7 mouse cellular contexts compared by ENCODE assay signal in genomic region chr9:37432026-37432666, GRCm38 (mm10). TPM values are rescaled to one million over a fixed set of nuclear protein-coding genes. Genes with fewer than 3 reads are reported as not detected.
DNase-seq lines count a peak whose midpoint lies in the region; ATAC-seq and TF ChIP-seq lines count a peak whose summit lies in the region.

No protein-coding gene starts in this region.

- DNase-seq in urinary bladder, postnatal 4 days (ENCODE audit: low spot score in 2 of 2) = peak; percentile 22 to 62
- DNase-seq in urinary bladder, adult 2 months (ENCODE audit: low spot score) = no peak
- no peak for DNase-seq in embryonic facial prominence, embryonic 14.5 days (ENCODE audit: low spot score)
- peak; percentile 62 for DNase-seq in hindbrain, postnatal 0 days (ENCODE audit: low spot score)
- DNase-seq in liver = peak; percentile 26
- no peak for DNase-seq in spleen, adult 12 weeks (ENCODE audit: low spot score)

- H3K9ac ChIP-seq in embryonic facial prominence, embryonic 14.5 days (ENCODE audit: low read depth, low read length) = no peak overlapping the region
- H3K9ac ChIP-seq in hindbrain, postnatal 0 days (replicated peaks; ENCODE audit: low read length) = no peak overlapping the region
- H3K9ac ChIP-seq in midbrain, embryonic 16.5 days (ENCODE audit: low read depth, low read length) = no peak overlapping the region

- ATAC-seq in embryonic facial prominence, embryonic 14.5 days (ENCODE audit: low read depth) = no peak
- 0 out of 2 replicates have a peak, but pooled peaks have one; percentile 33 for ATAC-seq in hindbrain, postnatal 0 days
- 0 out of 2 replicates have a peak, but pooled peaks have one; percentile 6 for ATAC-seq in midbrain, embryonic 16.5 days

- no peaks in the 10 kb centered on the region for H3K36me3 ChIP-seq in embryonic facial prominence, embryonic 14.5 days (ENCODE audit: control insufficient read depth, insufficient read depth, low read length)
- no peaks in the 10 kb centered on the region for H3K36me3 ChIP-seq in hindbrain, postnatal 0 days (ENCODE audit: insufficient read depth, low read length)
- H3K36me3 ChIP-seq in midbrain, embryonic 16.5 days (ENCODE audit: control insufficient read depth, insufficient read depth, low read length) = no peaks in the 10 kb centered on the region

- H3K9me3 ChIP-seq in embryonic facial prominence, embryonic 14.5 days (ENCODE audit: control insufficient read depth, low read length) = peaks cover 3% of the 10 kb centered on the region; the same call in 1 of the 2 replicates
- H3K9me3 ChIP-seq in hindbrain, postnatal 0 days (ENCODE audit: low read length) = no peaks in the 10 kb centered on the region
- H3K9me3 ChIP-seq in midbrain, embryonic 16.5 days (replicated peaks; ENCODE audit: control insufficient read depth, low read length, poor library complexity, severe bottlenecking) = no peaks in the 10 kb centered on the region

- WGBS in embryonic facial prominence, embryonic 14.5 days = under 1% methylated on average over 15 of the region's 17 CpGs
- under 1% methylated on average over 16 of the region's 17 CpGs for WGBS in hindbrain, postnatal 0 days
- WGBS in midbrain, embryonic 16.5 days = 2% methylated on average over 15 of the region's 17 CpGs

- TF ChIP-seq CTCF in hindbrain, postnatal 0 days (IDR thresholded peaks at IDR 0.05; ENCODE audit: low read depth) = peak; percentile 66

- peak overlapping the region; percentile 57 for H3K4me2 ChIP-seq in embryonic facial prominence, embryonic 14.5 days (ENCODE audit: low read depth, low read length)
- peak overlapping the region; percentile 73 for H3K4me2 ChIP-seq in hindbrain, postnatal 0 days (ENCODE audit: low read depth, low read length)
- peak overlapping the region; percentile 93 for H3K4me2 ChIP-seq in midbrain, embryonic 16.5 days (ENCODE audit: low read length)

- H3K4me1 ChIP-seq in embryonic facial prominence, embryonic 14.5 days (ENCODE audit: control insufficient read depth, insufficient read depth, low read length) = no peaks in the 10 kb centered on the region
- no peaks in the 10 kb centered on the region; the same call in 1 of the 2 replicates for H3K4me1 ChIP-seq in hindbrain, postnatal 0 days (ENCODE audit: insufficient read depth, low read length)
- peaks cover 13% of the 10 kb centered on the region for H3K4me1 ChIP-seq in midbrain, embryonic 16.5 days (ENCODE audit: control insufficient read depth, insufficient read depth, low read length)

- H3K27ac ChIP-seq in embryonic facial prominence, embryonic 14.5 days (replicated peaks; ENCODE audit: low read depth, low read length) = no peak overlapping the region
- no peak overlapping the region for H3K27ac ChIP-seq in hindbrain, postnatal 0 days
- H3K27ac ChIP-seq in midbrain, embryonic 16.5 days (ENCODE audit: low read length) = no peak overlapping the region

- H3K4me3 ChIP-seq in embryonic facial prominence, embryonic 14.5 days (ENCODE audit: low read depth, low read length) = peak overlapping the region; percentile 33
- H3K4me3 ChIP-seq in hindbrain, postnatal 0 days (ENCODE audit: low read length) = peak overlapping the region; percentile 37
- peak overlapping the region; percentile 44 for H3K4me3 ChIP-seq in midbrain, embryonic 16.5 days (ENCODE audit: low read depth, low read length)

- peaks cover 82% of the 10 kb centered on the region for H3K27me3 ChIP-seq in embryonic facial prominence, embryonic 14.5 days (replicated peaks; ENCODE audit: control insufficient read depth, insufficient read depth, low read length)
- H3K27me3 ChIP-seq in hindbrain, postnatal 0 days (ENCODE audit: insufficient read depth, low read length) = peaks cover 56% of the 10 kb centered on the region
- H3K27me3 ChIP-seq in midbrain, embryonic 16.5 days (ENCODE audit: control insufficient read depth, insufficient read depth, low read depth, low read length) = peaks cover 66% of the 10 kb centered on the region

RNA-seq across cellular contexts. Expression of gene Robo3, which starts 0.9 kb away (rescaled TPM):
- polyA plus RNA-seq in urinary bladder, adult 2 months (2012; rRNA removed) = 0.07 and 0.12 TPM in 2 replicates
- 0.08 and 0.15 TPM in 2 replicates for polyA plus RNA-seq in embryonic facial prominence, embryonic 14.5 days (2014; fragmentation: Nextera tagmentation; extraction: Ambion mirVana)
- 2.0 and 2.8 TPM in 2 replicates for total RNA-seq in hindbrain, postnatal 0 days (2014; rRNA removed)
- polyA plus RNA-seq in hindbrain, postnatal 0 days (2015; fragmentation: Nextera tagmentation; extraction: Ambion mirVana) = 1.5 and 1.6 TPM in 2 replicates
- polyA plus RNA-seq in midbrain, embryonic 16.5 days (2015; fragmentation: Nextera tagmentation; extraction: Ambion mirVana) = 4.2 and 17.6 TPM in 2 replicates

RNA-seq across cellular contexts. Expression of gene Robo4, which starts 30.4 kb away (rescaled TPM):
- polyA plus RNA-seq in urinary bladder, adult 2 months (2012; rRNA removed) = 10.5 and 12.4 TPM in 2 replicates
- polyA plus RNA-seq in embryonic facial prominence, embryonic 14.5 days (2014; fragmentation: Nextera tagmentation; extraction: Ambion mirVana) = 10.8 and 12.4 TPM in 2 replicates
- total RNA-seq in hindbrain, postnatal 0 days (2014; rRNA removed) = 12.5 and 13.1 TPM in 2 replicates
- 3.6 and 4.5 TPM in 2 replicates for polyA plus RNA-seq in hindbrain, postnatal 0 days (2015; fragmentation: Nextera tagmentation; extraction: Ambion mirVana)
- polyA plus RNA-seq in midbrain, embryonic 16.5 days (2015; fragmentation: Nextera tagmentation; extraction: Ambion mirVana) = 4.2 and 5.5 TPM in 2 replicates

RNA-seq across cellular contexts. Expression of gene Msantd2, which starts 57.0 kb away (rescaled TPM):
- 24.7 and 26.8 TPM in 2 replicates for polyA plus RNA-seq in urinary bladder, adult 2 months (2012; rRNA removed)
- polyA plus RNA-seq in embryonic facial prominence, embryonic 14.5 days (2014; fragmentation: Nextera tagmentation; extraction: Ambion mirVana) = 24.9 and 25.0 TPM in 2 replicates
- 20.0 and 34.0 TPM in 2 replicates for total RNA-seq in hindbrain, postnatal 0 days (2014; rRNA removed)
- polyA plus RNA-seq in hindbrain, postnatal 0 days (2015; fragmentation: Nextera tagmentation; extraction: Ambion mirVana) = 16.1 and 17.8 TPM in 2 replicates
- polyA plus RNA-seq in midbrain, embryonic 16.5 days (2015; fragmentation: Nextera tagmentation; extraction: Ambion mirVana) = 34.8 and 35.0 TPM in 2 replicates

Comparison
In these comparisons a context has a peak if more than half of its experiments do, and no peak if none do; other contexts are left out.
1. DNase-seq: peak in urinary bladder, postnatal 4 days (2 of 2), hindbrain, postnatal 0 days (single experiment) and liver (single experiment); none in urinary bladder, adult 2 months (single experiment), embryonic facial prominence, embryonic 14.5 days (single experiment) and spleen, adult 12 weeks (single experiment).
2. Peak in every context shown above with its lines, with median percentiles within 50 percentile points of each other: H3K4me2 ChIP-seq and H3K4me3 ChIP-seq.